Mouse (Mus musculus): ENCODE results near the gene Col4a1. TPM values are rescaled to one million over a fixed set of nuclear protein-coding genes. Genes with fewer than 3 reads are reported as not detected.

The Col4a1 gene
- total RNA-seq, 2 experiments from 2014 or later = 39.0 to 47.4 TPM

Other genes with a start within 250 kb of the Col4a1 start
- gene Col4a2, start within 50 bp of the Col4a1 start, total RNA-seq (2021) = 10 to 100 TPM; 40.9 to 45.1 TPM
- under 1 TPM; 0.40 to 0.44 TPM for gene Rab20, start 165.9 kb upstream of the Col4a1 start, total RNA-seq (2021)
- 10 to 100 TPM; 54.2 to 55.2 TPM for gene Naxd, start 184.7 kb upstream of the Col4a1 start, total RNA-seq (2021)
- gene Cars2, start 238.0 kb upstream of the Col4a1 start, total RNA-seq (2021) = 10 to 100 TPM; 19.9 to 21.5 TPM
- gene Ing1, start 242.7 kb upstream of the Col4a1 start, total RNA-seq (2021) = 10 to 100 TPM; 55.5 to 63.1 TPM